Mouse (Mus musculus) brain, embryonic 18.5 days (tissue): ENCODE results near the gene Prmt7.
A peak's percentile ranks its signal among the peaks of the same experiment; 100 is the strongest.

ENCODE experiments used
- DNase-seq: peaks from one replicate; pipeline ENCODE4 v3.0.0-alpha.2; 2012; ENCODE audit warnings: low read depth, low spot score

Gene Prmt7

DNA sequence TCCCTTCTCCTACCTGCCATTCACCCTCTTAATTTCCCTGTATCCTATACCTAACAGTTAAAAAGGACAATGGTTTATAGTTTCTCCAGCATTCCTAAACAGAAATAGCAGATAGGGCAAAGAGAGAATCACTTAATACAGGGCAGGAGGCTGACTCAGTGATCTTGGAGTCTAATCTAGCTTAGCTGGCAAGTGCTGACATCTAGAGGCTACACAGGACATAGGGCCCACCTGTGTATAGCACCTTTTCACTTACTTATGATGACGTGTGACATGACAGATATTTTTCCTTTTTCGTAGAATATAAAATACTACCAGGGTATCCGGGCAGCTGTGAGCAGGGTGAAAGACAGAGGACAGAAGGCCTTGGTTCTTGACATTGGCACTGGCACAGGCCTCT lies 8.9 kb downstream of the Prmt7 start:
- DNase-seq, result no peak

DNA sequence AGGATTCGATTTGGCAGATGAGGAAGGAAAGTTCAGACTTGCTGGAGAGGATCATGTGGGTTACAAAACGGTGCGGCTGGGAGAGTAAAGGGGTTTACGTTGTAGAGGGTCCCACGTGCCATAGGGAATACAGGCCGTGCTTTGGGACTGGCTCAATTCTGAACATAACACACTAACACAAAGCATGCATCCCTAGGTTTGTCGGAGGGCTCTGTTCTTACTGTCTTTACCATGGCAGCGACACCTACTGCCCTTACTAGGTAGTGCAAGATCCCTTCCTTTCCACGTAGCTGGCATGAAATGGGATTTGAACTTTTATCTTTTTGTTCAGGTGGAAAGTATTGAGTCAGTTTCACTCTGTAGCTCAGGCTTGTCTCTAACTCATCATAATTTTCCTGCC lies 15.9 kb downstream of the Prmt7 start:
- no peak for DNase-seq

DNA sequence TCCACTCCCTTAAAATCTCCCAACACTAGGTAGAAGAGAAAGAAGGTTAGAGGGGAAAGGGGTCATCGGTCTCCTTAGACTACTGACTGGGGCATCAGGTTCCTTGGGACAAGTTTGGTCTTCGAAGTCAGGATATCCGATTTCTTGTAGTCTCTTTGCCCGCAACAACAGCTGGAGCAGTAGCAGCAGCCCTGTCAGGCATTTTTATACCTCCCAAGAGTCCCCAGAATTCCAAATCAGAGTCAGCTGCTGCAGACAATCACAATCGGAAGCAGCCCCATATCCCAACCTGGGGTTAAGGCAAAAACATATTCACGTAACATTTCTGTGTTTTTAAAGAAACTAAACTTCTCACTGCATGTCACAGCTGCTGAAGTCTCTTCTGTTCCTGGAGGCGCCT lies 20.8 kb downstream of the Prmt7 start:
- DNase-seq, result no peak

DNA sequence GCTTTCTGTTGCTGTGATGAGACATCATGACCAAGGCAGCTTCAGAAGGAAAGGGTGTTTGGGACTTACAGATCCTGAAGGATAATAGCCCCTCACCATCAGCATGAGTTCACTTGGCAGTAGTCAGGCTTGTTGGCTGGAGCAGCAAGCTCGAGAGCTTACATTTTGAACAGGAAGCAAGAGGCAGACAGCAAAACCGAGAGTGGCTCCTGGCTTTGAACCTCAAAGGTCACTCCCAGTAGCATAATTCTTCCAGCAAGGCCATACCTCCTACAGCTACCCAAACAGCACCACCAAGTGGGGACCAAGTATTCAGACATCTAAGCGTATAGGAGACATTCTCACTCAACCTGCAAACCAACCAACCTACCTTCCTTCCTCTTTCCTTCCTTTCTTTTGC lies 22.0 kb downstream of the Prmt7 start:
- no peak for DNase-seq

DNA sequence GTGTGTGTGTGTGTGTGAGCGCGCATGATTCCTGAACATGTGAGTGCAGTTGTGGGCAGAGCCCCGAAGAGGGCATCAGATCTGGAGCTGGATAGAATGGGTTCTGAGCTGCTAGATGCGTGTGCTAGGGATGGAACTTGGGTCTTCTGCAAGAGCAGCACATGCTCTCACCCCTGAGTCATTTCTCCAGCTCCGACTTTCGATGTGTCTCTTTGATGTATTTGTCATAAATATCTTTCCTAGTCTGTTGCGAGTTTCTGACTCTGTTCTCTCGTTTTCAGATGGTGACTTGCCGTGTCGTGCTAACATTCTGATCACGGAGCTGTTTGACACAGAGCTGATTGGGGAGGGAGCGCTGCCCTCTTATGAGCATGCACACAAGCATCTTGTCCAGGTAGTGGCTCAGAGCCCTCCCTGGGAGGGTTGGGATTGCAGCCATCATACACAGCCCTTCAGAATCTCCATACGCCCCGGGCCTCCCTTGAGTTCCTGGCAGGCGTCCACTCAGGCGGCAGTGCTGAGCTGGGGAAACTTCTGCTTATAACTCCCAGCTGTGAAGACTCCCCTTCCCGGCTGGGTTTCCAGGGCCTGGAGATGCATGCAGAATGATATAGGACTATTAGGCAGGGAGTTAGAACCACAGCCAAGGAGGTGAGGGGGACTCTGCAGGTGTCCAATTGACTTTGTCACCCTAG lies 24.0 kb downstream of the Prmt7 start:
- DNase-seq, result no peak

DNA sequence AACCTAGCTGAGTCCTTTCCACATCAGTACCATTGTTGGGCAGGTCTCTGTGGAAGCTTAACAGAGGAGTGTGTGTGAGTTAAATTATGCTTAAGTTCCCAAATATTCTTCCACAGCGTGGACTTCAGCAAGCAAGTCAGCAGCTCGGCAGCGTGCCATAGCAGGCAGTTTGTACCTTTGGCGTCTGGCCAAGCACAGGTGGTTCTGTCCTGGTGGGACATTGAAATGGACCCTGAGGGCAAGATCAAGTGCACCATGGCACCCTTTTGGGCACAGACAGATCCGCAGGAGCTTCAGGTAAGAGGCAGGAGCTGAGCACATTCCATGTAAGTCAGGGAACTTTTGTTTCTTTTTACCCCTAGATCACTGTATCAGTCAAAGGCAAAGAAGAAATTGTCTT lies 26.4 kb downstream of the Prmt7 start:
- DNase-seq, result no peak

DNA sequence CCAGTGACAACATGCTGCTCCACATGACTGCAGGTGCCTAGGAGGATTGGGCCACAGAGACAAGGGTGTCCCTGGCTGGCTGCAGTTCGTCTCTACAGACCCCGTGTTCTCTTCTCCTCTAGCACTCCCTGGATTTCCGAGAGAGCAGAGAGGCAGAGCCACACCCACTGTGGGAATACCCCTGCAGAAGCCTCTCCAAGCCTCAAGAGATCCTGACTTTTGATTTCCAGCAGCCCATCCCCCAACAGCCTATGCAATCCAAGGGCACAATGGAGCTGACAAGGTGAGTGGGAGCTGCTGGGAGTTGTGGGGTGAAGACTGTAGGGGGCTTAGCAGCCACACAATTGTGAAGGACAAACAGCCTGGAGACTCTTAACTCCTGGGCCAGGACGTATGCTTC lies 39.5 kb downstream of the Prmt7 start:
- no peak for DNase-seq

DNA sequence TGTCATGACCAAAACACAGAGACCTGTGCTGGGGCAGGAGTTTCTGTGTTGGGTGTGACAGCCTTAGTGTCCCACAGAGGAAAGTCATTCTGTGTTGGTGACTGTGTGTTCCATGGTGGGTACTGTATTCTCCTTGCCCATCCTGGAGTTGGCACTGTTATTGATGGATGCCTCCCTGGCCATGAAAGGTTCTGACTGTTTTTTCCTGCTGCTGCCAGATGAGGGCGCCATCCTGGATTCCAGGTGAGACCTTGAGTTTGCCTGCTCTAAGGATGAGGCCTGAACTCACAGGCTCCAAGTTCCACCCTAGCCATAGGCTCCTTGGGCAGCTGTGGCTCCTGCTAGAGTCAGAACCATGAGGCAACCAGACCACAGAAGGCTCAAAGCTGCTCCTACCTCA lies 47.4 kb downstream of the Prmt7 start:
- DNase-seq, result no peak

DNA sequence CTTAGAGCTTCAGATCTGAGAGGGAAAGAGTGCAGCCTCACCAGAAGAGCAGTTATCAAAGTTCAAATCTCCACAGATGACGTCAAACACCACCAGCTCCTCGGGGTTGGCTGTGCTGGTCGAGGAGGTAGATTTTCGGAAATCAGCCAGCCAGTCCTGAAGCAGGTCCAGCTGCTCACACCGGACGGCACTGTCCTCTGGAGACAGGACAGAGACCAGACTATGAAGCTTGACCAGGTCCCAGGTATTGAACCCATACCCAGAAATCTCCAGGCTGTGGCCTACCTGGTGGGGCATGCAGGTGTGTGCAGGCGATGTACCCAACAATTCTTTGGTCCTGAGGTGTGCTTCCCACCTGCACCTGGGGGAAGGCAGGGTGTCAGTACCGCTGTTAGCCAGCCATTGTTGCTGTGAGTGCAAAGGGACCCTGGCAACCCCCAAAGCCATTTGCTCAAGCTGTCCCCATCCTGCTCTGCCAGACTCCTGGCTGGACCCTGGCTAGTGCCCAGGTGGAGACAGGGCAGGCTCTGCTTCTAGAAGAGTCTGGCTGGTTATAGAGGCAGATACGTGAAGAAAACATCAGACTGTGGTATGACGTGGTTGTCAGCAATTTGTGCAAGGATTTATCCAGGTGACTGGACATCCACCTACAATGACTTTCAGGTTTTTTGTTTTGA lies 49.0 kb downstream of the Prmt7 start:
- no peak for DNase-seq

DNA sequence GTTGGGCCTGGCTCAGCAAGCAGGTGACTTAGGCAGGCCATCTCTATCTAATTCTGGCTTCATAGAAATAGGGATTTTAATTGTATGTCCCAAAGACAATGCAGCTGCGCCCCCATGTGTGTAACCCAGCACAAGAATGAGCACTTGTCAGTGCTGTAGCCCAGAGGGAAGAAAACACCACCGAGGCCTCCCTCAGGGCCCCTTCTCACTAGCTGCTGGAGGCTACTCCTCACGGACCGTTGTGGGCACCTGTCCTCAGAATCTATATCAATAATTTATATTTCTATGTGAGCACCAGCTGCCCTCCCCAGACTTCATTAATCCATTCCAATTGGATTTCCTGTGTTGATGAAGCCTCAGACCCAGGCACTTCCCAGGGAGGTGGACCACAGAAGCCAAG lies 50.2 kb downstream of the Prmt7 start:
- no peak for DNase-seq

DNA sequence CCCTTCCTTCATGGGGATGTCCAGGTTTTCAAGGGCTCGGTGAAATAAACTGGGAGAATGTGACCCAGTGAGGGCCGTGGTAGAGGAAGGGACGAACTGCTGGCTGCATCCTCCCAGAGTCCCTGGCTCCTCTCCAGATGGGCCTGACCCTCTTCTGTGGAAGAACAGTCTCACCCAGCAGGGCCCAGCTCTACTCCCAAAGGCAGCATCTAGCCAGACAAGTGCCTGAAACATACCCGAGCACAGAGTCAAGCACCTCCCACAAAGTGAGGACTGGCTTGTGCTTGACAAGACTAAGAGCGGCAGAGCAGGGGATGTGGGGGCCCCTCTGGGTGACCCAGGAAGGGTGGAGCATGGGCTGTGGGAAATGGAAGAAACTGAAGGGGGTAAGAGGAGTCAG lies 51.6 kb downstream of the Prmt7 start:
- no peak for DNase-seq

DNA sequence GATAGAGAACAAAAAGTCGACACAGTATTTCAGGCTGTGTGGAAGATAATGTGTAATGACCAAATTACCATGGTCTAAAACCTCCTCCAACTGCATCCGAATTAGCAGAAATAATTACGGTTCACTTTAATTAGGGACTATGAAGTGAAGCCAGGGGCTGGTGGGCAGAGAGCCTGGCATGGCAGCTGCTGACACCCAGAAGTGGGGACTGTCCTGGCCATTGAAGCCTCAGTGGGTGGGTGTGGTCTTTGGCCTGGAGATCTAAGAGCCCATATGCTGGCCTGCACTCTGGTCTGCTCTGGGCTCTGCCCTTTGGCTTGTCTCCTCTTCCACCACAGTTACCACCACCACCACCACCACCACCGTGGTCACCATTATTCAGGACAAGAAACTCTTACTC lies 53.2 kb downstream of the Prmt7 start:
- DNase-seq, result no peak

DNA sequence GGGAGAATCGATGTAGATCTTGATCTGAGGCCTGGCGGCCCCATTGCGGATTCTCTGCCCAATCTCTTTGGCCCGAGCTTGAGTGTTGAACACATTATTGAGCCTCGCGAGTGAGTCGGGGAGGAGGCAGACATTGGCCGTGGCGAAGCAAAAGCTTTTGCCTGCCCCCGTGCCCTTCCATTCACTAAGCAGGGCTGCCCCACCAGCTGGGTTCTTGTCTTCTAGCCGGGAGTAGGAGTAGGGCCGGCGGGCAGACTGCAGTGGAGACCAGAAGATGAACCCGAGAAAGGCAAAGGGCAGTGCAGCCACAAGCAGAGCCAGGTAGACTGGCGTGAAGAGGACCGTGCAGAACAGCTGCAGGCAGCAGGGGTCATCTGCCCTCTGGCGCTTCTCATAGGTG lies 54.7 kb downstream of the Prmt7 start:
- no peak for DNase-seq

DNA sequence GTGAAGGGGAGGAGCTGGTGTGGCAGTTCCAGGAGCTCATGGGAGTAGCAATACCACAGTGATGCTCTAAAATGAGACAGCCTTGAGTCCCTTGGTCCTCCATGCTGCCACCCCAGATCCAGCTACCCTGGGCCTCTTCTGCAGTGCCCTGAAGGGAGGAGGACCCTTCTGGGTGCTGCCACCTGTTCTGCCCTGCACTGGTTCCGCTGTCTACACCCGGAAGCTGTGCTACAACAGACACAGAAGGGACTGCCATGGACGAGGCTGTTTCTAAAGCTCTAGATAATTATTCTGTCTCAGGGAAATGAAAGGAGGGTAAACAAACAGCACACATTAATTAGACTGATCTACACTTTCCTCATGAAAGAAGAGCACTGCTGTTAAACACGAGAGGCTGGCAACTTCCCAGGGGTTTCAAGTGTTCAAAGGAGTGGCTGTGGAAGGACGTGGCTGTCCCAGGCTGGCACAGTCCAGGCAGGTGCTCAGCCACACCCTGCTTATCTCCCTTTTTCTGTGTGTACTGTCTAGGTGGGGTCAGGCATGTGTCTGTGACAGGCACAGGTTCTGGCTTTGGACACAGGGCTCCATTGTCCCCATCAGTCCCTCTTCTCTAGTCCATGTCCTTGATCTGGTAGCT lies 58.1 kb downstream of the Prmt7 start:
- no peak for DNase-seq

DNA sequence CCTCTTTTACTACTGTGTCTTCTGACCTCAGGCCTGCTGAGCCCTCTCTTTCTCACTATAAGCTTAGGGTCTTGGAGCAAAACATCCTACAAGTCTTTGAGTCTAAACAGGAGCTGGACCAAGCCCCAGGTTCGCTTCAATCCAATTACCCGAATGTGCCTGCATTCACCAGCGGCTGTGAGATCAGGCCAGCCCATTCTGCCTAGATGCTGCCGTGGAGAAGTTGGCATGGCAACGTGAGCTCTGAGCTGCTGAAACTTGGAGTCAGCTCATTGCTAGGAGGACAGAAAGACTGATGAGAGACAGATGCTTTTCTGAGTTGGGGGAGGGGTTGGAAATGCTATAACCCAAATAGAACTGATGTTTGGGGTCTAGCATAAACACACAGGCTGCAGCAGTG lies 60.1 kb downstream of the Prmt7 start:
- peak; percentile 65 for DNase-seq

DNA sequence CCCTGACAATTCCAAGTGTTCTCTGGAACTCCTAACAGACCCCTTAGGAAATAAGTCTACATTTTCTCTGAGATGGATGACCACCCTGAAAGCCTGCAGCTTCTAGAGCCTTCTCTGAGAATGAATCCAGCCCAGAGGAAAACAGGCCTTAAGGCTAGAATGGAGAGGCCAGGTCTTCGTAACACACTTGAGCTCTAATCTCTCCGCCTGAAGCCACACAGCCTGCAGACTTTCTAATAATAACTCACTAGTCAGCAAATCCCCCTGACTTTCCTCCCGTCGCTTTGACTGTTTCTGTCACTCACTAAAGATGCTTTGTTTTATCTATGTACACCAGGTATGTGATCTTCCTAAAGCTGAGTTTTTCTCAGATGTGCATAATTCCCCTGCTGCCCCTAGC lies 60.6 kb downstream of the Prmt7 start:
- DNase-seq, result no peak

DNA sequence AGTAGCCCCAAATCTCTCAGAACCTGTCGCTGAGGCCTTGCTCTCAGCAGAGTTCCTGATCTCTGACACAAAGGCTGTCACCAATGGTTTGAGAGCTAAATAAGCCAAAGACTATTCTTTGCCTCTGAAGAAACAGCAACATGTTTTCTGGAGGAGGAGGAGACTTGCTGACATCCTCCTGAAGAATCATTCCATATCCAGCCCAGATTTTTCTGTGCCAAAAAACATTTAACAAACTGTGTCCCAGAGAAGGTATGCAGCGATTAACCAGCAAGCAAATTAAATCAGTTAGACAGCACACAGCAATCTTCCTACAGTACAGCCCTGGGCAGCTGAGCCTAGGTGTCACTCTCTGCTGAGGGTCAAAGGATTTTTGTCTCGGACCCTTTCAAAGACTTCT lies 62.7 kb downstream of the Prmt7 start:
- no peak for DNase-seq

DNA sequence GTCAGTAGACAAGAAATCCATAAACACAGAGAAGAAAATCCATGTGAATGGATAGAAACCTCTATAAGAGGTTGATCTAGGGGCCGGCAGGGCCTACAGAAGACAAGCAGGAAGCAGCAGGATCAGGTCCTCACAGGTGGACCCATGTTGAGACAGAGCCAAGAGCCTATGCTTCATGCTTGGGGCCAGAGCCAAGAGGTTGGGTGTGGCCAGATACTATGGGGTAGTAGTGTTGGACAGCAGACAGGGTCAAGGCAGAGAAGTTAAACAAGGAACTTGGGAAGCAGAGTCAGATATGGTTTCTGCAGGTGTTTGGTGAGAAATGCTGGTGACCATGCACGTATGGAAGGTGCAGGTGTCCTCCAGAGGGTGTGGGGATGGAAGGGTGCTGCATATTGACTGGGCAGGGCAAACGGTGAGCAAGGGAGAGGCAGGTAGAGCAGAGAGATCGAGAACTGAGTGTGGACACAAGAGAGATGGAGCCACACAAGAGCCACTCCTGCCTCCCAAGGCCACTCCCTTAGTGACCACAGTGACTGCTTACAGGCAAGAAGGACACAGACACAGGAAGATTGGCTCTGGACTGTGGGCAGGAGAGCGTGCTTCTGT lies 66.1 kb downstream of the Prmt7 start:
- no peak for DNase-seq

DNA sequence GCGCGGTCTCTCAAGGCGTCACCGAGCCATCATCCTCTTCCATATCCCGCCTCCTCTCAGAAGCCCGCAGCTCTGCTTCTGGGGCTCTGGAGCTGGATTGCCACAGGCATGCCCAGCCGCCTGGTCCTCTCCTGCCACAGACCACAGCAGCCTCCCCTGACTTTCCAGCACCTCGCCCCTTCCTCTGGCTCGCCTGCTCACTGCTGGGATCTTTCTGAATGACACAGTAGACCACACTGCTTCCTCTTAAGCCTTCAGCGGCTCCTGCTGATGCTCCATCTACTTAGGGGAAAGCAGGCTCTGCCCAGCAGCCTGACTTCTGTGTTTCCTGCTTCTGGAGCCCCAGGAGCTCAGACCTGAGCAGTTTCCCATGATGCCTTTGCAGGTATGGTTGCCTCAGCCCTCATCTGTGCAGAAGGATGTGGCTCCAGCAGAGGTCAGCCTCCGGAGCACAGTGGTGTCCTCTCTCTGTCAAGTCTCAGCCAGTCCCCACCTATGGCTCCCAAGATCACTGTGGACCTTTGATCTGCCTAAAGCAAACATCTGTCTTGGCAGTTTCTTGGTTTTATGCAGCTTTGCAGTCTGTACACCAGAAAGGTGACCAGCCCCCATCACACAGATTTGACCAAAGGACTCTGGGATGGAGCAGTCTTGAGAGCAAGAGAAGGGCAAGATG lies 67.8 kb downstream of the Prmt7 start:
- DNase-seq, result no peak

DNA sequence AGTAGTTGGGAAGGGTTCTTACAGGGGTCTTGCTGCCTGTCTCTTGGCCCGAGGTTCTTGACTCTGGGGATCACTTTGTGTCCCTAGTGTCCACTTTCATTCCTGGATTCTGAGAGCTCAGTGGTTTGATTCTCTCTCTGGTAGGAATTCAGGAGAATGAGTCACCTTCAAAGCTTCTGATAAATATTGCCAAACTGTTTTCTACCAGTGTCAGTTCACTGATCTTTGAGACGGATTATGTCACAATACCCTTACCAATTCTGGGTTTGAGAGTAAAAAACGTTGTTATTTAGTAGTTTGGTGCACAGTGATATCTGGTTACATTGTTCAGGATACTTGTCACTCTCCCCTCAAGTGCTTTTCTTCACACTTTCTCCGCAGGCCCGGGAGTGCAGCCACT lies 69.4 kb downstream of the Prmt7 start:
- DNase-seq, result no peak

DNA sequence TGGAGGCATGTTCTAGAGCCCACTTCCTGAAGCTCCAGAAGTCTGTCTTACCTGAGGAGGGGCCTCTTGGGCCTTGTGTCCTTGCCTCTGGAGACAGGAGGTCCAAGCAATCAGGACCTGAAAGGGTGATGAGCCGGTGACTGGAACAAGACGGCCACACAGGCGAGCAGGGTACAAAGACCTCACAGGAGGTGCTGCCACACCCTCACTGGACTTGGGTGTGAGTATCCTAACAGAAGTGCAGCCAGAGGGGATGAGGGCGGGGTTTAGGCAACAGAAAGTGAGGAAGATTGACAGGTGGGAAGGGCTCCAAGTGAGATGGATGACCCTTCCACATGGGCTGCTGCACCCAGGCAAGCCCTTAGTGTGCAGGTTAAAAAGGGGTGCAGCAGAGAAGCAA lies 70.1 kb downstream of the Prmt7 start:
- no peak for DNase-seq

DNA sequence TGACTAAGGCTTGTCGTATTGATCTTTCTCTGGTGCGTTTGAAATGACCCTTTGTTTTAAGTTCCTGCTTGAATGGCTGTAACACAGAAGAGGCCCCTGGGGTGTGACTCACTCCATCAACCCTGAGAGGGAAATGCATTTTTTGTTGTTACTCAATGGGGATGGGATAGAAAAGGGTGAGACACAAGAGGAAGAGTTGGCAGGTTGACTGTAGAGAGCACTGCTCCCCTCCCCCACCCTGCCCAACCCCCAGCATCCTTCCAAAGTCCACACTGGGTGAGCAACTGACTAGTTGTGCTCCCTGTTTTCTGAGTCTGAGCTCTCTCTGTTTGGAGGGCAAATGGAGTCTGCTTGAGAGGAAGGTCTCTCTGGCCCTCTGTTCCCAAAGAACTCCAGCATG lies 76.7 kb downstream of the Prmt7 start:
- DNase-seq, result no peak
